Mouse (Mus musculus) embryonic facial prominence, embryonic 10.5 days (tissue): ENCODE results near the gene Paxx. TPM values are rescaled to one million over a fixed set of nuclear protein-coding genes. Genes with fewer than 3 reads are reported as not detected.

Experiments used
- DNase-seq: peaks from one replicate; pipeline ENCODE4 v3.0.0-alpha.2; 2017; ENCODE audit warnings: low spot score
- H3K27ac ChIP-seq: fragments of 300-500 bp; sonication (generic); replicated peaks from 2 replicates; pipeline ENCODE4 v1.5.1; 2016; ENCODE audit warnings: mild to moderate bottlenecking
- H3K27me3 ChIP-seq: fragments of 300-500 bp; sonication (generic); replicated peaks from 2 replicates; pipeline ENCODE4 v1.6.1; 2016; ENCODE audit warnings: low read depth, mild to moderate bottlenecking; ENCODE audit not compliant: poor library complexity, severe bottlenecking
- H3K36me3 ChIP-seq: fragments of 300-500 bp; sonication (generic); replicated peaks from 2 replicates; pipeline ENCODE4 v1.6.1; 2016; ENCODE audit warnings: mild to moderate bottlenecking, moderate library complexity
- H3K4me1 ChIP-seq: fragments of 300-500 bp; sonication (generic); 2 replicates; pipeline ENCODE4 v1.6.1; 2016
- H3K4me3 ChIP-seq: fragments of 300-500 bp; sonication (generic); 2 replicates; pipeline ENCODE4 v1.5.1; 2016; ENCODE audit warnings: mild to moderate bottlenecking, moderate library complexity
- H3K9me3 ChIP-seq: fragments of 300-500 bp; sonication (generic); 2 replicates; pipeline ENCODE4 v1.6.1; 2016; ENCODE audit warnings: mild to moderate bottlenecking
- WGBS: fragments of 180-500 bp; shearing (Covaris S2); methylation state at CpG from one replicate; pipeline ENCODE4 v1.1.7; 2016; 5-methylcytosine and 5-hydroxymethylcytosine counted together
- polyA plus RNA-seq: library from polyadenylated mRNA; unstranded; fragments of >200 nt; fragmentation: Nextera tagmentation; extraction: Ambion mirVana; gene quantifications from 2 replicates; pipeline ENCODE4 v1.2.1, GENCODE M21; 2016

The Paxx gene
- polyA plus RNA-seq, result 15.8 and 16.0 TPM in 2 replicates

- H3K27me3 ChIP-seq, result no peaks in the 10 kb centered on the region
- H3K36me3 ChIP-seq, result peaks cover 15% of the 10 kb centered on the region
- peak within 1 kb of the TSS; percentile 66 for H3K4me3 ChIP-seq
- under 1% methylated on average over 48 of the region's 48 CpGs for WGBS
- DNase-seq, result peak; percentile 93
- peaks cover 31% of the 10 kb centered on the region for H3K4me1 ChIP-seq
- no peaks in the 10 kb centered on the region for H3K9me3 ChIP-seq
- H3K27ac ChIP-seq, result peak within 1 kb of the TSS; percentile 80
Observed at GRCm38 (mm10) chr2:25460551-25461309, at the start of gene Paxx. Gene Paxx (minus strand): TSS chr2:25461094.

GRCm38 (mm10) chr2:25509912-25510311 lies 49.0 kb upstream of the Paxx start:
- H3K27me3 ChIP-seq, result no peaks in the 10 kb centered on the region
- no peaks in the 10 kb centered on the region for H3K9me3 ChIP-seq
- no peak for DNase-seq
- H3K36me3 ChIP-seq, result peaks cover 13% of the 10 kb centered on the region
- no peak overlapping the region for H3K27ac ChIP-seq
- 67% methylated on average over 3 of the region's 3 CpGs for WGBS
- H3K4me3 ChIP-seq, result no peak overlapping the region
- 0 out of 2 replicates have a peak, but pooled peaks cover 4% of the 10 kb centered on the region for H3K4me1 ChIP-seq

GRCm38 (mm10) chr2:25506964-25507363 lies 46.1 kb upstream of the Paxx start:
- DNase-seq, result no peak
- Histone ChIP-seq H3K36me3 (peaks cover 41% of the 10 kb centered on the region), H3K4me1 (peaks cover 8% of the 10 kb centered on the region), H3K9me3 (no peaks in the 10 kb centered on the region), H3K27me3 (no peaks in the 10 kb centered on the region), H3K4me3 (no peak overlapping the region), H3K27ac (no peak overlapping the region)
- 45% methylated on average over 5 of the region's 5 CpGs for WGBS

- Histone ChIP-seq H3K4me1 (peaks cover 17% of the 10 kb centered on the region), H3K4me3 (no peak overlapping the region), H3K27me3 (no peaks in the 10 kb centered on the region), H3K36me3 (peaks cover 41% of the 10 kb centered on the region), H3K27ac (no peak overlapping the region), H3K9me3 (no peaks in the 10 kb centered on the region)
- 89% methylated on average over 4 of the region's 4 CpGs for WGBS
- DNase-seq, result no peak
Observed at GRCm38 (mm10) chr2:25505860-25506259, 45.0 kb upstream of the Paxx start.

GRCm38 (mm10) chr2:25505000-25505399 lies 44.1 kb upstream of the Paxx start:
- Histone ChIP-seq H3K36me3 (peaks cover 41% of the 10 kb centered on the region), H3K4me3 (no peak overlapping the region), H3K9me3 (no peaks in the 10 kb centered on the region), H3K4me1 (peaks cover 20% of the 10 kb centered on the region), H3K27ac (no peak overlapping the region), H3K27me3 (no peaks in the 10 kb centered on the region)
- WGBS, result 90% methylated on average over 1 of the region's 1 CpGs
- no peak for DNase-seq

GRCm38 (mm10) chr2:25504538-25504937 lies 43.6 kb upstream of the Paxx start:
- WGBS, result 95% methylated on average over 19 of the region's 19 CpGs
- DNase-seq, result no peak
- no peaks in the 10 kb centered on the region for H3K9me3 ChIP-seq
- H3K36me3 ChIP-seq, result peaks cover 41% of the 10 kb centered on the region
- no peaks in the 10 kb centered on the region for H3K27me3 ChIP-seq
- no peak overlapping the region for H3K27ac ChIP-seq
- H3K4me3 ChIP-seq, result no peak overlapping the region
- peaks cover 24% of the 10 kb centered on the region for H3K4me1 ChIP-seq

- 88% methylated on average over 3 of the region's 3 CpGs for WGBS
- H3K27ac ChIP-seq, result no peak overlapping the region
- H3K4me1 ChIP-seq, result peaks cover 30% of the 10 kb centered on the region
- H3K4me3 ChIP-seq, result peak overlapping the region; percentile 92; the same call in 1 of the 2 replicates
- H3K9me3 ChIP-seq, result no peaks in the 10 kb centered on the region
- DNase-seq, result no peak
- peaks cover 41% of the 10 kb centered on the region for H3K36me3 ChIP-seq
- H3K27me3 ChIP-seq, result no peaks in the 10 kb centered on the region
Observed at GRCm38 (mm10) chr2:25502726-25503125, 41.8 kb upstream of the Paxx start.

- H3K9me3 ChIP-seq, result no peaks in the 10 kb centered on the region
- H3K36me3 ChIP-seq, result peaks cover 41% of the 10 kb centered on the region
- 80% methylated on average over 20 of the region's 20 CpGs for WGBS
- peak within 1 kb of the TSS; percentile 95 for H3K27ac ChIP-seq
- peak; percentile 24 for DNase-seq
- no peaks in the 10 kb centered on the region for H3K27me3 ChIP-seq
- peak within 1 kb of the TSS; percentile 92 for H3K4me3 ChIP-seq
- H3K4me1 ChIP-seq, result peaks cover 30% of the 10 kb centered on the region
Observed at GRCm38 (mm10) chr2:25501593-25502486, 40.9 kb upstream of the Paxx start, which contains the start of gene C8g. Gene C8g (minus strand): TSS chr2:25501719.

GRCm38 (mm10) chr2:25500576-25501405 lies 39.9 kb upstream of the Paxx start, which contains the start of gene Fbxw5:
Gene Fbxw5 (plus strand): TSS chr2:25500750.
- DNase-seq, result peak; percentile 97
- H3K4me3 ChIP-seq, result peak within 1 kb of the TSS; percentile 92
- peak within 1 kb of the TSS; percentile 95 for H3K27ac ChIP-seq
- peaks cover 37% of the 10 kb centered on the region for H3K36me3 ChIP-seq
- WGBS, result 1% methylated on average over 44 of the region's 44 CpGs
- H3K27me3 ChIP-seq, result no peaks in the 10 kb centered on the region
- H3K9me3 ChIP-seq, result no peaks in the 10 kb centered on the region
- peaks cover 30% of the 10 kb centered on the region for H3K4me1 ChIP-seq

GRCm38 (mm10) chr2:25500071-25500575 lies 39.2 kb upstream of the Paxx start:
- Histone ChIP-seq H3K4me1 (peaks cover 30% of the 10 kb centered on the region), H3K27me3 (no peaks in the 10 kb centered on the region), H3K36me3 (peaks cover 31% of the 10 kb centered on the region), H3K9me3 (no peaks in the 10 kb centered on the region), H3K4me3 (peak overlapping the region; percentile 92), H3K27ac (peak overlapping the region; percentile 95)
- no peak for DNase-seq
- 66% methylated on average over 6 of the region's 6 CpGs for WGBS

GRCm38 (mm10) chr2:25498622-25499478 lies 38.0 kb upstream of the Paxx start:
- 71% methylated on average over 15 of the region's 15 CpGs for whole genome bisulfite sequencing
- DNase-seq, result no peak
- 0 out of 2 replicates have a peak overlapping the region, but pooled peaks have one; percentile 8 for H3K4me3 ChIP-seq
- H3K27ac ChIP-seq, result no peak overlapping the region
- peaks cover 30% of the 10 kb centered on the region for H3K4me1 ChIP-seq
- no peaks in the 10 kb centered on the region for H3K27me3 ChIP-seq
- peaks cover 18% of the 10 kb centered on the region for H3K36me3 ChIP-seq
- no peaks in the 10 kb centered on the region for H3K9me3 ChIP-seq
